Mouse (Mus musculus) embryonic fibroblast, embryonic 13.5 days (primary cell): Measurements from ENCODE around the gene Relb. TPM values are rescaled to one million over a fixed set of nuclear protein-coding genes. Genes with fewer than 3 reads are reported as not detected.
"Not testable (repeated sequence)": the region's sequence is repeated elsewhere in the genome, so short reads cannot be mapped to it uniquely, and the experiment has no call there.

Experiments used
- H3K27ac ChIP-seq: 2 replicates; pipeline ENCODE4 v1.5.1; 2012; ENCODE audit warnings: low read length, control low read depth, inconsistent platforms; ENCODE audit not compliant: insufficient read depth
- H3K4me1 ChIP-seq: 2 replicates; pipeline ENCODE4 v1.6.1; 2011; ENCODE audit warnings: low read length; ENCODE audit not compliant: control insufficient read depth, insufficient read depth
- H3K4me3 ChIP-seq: 2 replicates; pipeline ENCODE4 v1.5.1; 2011; ENCODE audit warnings: mild to moderate bottlenecking, control low read depth, low read length; ENCODE audit not compliant: insufficient read depth
- CTCF ChIP-seq: IDR thresholded peaks from 2 replicates; pipeline ENCODE4 v1.5.1; 2011; ENCODE audit warnings: mild to moderate bottlenecking, control low read depth, low read length, moderate library complexity, borderline replicate concordance; ENCODE audit not compliant: insufficient read depth
- POLR2A ChIP-seq: IDR thresholded peaks from 2 replicates; pipeline ENCODE4 v1.6.1; 2011; ENCODE audit warnings: low read depth, mild to moderate bottlenecking, control low read depth, low read length, moderate library complexity
- polyA plus RNA-seq: library from polyadenylated mRNA; stranded (reverse); fragments of >200 nt; gene quantifications from 2 replicates; pipeline ENCODE4 v1.2.4, GENCODE M21; 2011; ENCODE audit warnings: low read depth; ENCODE audit not compliant: missing spikeins, insufficient read length

The Relb gene
- polyA plus RNA-seq, 1 experiment, result 15.4 TPM

DNA sequence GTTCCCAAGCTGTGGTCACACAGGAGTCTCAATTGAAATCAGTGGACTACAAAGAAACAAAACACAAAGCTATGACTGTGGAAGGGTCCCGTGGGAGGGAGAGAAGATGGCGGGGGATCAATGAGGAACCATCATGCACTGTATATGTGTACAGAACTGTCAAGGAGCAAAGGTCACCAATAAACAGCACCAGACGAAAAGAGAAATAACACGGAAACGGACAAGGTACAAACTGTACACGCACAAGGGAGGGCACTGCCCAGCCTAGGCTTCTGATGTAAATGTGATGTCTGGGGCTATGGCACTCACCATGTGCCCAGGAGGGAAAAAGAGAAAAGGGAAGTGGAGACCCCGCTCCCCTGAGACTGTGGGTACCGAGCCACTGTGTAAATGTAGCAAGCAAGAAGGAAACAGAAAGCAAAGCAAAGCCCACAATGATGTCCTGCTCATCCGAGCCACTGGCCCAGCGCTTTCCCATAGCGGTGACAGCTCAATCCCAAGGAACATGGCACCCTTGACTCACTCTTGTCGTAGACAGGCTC lies 14.1 kb downstream of the Relb start:
- H3K4me1 ChIP-seq, result no peaks in the 10 kb centered on the region
- H3K27ac ChIP-seq, result no peak overlapping the region
- TF ChIP-seq CTCF, result no peak
- TF ChIP-seq POLR2A, result no peak
- no peak overlapping the region for H3K4me3 ChIP-seq

DNA sequence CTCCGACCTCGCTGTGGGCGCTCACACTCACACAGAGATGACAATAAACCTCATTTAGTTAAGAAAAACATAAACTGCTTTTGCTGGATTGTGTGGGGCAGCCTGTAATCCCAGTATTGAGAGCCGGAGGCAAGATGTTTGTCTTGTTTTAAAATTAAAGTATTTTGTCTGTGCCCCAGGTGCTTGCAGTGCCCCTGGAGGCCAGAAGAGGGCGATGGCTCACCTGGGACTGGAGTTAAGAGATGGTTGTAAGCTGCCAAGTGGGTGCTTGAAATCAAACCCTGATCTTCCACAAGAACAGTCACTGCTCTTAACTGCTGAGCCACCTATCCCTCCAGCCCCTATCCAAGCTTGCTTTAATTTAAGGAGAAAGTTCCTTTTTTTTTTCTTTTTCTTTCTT lies 18.3 kb downstream of the Relb start:
- Histone ChIP-seq H3K4me3 (no peak overlapping the region), H3K27ac (no peak overlapping the region), H3K4me1 (no peaks in the 10 kb centered on the region)
- TF ChIP-seq CTCF, result no peak
- TF ChIP-seq POLR2A, result no peak

DNA sequence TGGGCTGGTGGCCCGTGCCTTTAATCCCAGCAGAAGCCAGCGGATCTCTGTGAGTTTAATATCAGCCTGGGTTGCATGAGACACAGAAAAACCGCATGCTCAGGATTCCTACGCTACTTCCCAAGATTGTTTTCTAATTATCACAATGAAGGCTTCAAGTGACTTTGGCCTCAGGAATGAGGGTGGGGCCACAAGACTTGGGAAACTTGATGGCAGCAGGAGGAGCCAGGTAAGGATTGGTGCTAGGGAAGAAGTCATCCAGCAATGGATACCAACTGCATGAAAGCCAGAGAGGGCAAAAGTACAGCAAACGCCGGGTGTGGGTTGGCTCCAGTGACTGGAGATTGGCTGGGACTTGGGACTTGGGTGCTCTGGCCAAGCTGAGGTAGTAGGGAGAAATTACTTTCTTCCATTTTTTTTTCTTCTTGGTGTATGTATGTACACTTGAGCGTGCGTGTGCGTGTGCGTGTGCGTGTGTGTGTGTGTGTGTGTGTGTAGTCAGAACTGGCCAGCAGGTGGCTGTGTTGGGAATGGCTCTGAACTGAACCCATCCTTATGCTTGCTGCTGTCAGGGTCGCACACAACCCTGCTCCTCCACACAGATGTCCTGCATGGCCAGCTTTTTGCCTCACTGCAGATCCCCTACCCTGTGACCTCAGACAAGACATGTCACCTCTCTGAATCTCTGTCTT lies 19.5 kb downstream of the Relb start:
- Histone ChIP-seq H3K4me1 (no peaks in the 10 kb centered on the region), H3K4me3 (no peak overlapping the region), H3K27ac (peak overlapping the region; percentile 23; the same call in 1 of the 2 replicates)
- TF ChIP-seq POLR2A (no peak), CTCF (peak; percentile 32; the same call in 1 of the 2 replicates)

DNA sequence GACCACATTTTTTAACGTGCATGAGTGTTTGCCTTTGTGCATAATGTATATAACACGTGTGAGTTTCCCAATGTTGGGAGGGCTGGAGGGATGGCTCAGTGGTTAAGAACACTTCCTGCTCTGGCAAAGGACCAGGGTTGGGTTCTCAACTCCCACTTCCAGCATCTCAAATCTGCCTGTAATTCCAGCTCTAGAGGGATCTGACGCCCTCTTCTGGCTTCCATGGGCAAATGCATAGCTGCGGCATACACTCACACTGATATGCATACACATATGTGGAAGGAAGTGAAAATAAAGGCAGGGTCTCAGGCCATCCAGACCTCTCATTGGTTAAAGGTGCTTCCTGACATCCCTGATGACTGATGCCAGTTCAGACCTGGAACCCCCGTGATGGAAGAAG lies 21.9 kb downstream of the Relb start:
- TF ChIP-seq CTCF (no peak), POLR2A (no peak)
- no peak overlapping the region for H3K27ac ChIP-seq
- H3K4me3 ChIP-seq, result no peak overlapping the region
- 0 out of 2 replicates have a peak, but pooled peaks cover 5% of the 10 kb centered on the region for H3K4me1 ChIP-seq

DNA sequence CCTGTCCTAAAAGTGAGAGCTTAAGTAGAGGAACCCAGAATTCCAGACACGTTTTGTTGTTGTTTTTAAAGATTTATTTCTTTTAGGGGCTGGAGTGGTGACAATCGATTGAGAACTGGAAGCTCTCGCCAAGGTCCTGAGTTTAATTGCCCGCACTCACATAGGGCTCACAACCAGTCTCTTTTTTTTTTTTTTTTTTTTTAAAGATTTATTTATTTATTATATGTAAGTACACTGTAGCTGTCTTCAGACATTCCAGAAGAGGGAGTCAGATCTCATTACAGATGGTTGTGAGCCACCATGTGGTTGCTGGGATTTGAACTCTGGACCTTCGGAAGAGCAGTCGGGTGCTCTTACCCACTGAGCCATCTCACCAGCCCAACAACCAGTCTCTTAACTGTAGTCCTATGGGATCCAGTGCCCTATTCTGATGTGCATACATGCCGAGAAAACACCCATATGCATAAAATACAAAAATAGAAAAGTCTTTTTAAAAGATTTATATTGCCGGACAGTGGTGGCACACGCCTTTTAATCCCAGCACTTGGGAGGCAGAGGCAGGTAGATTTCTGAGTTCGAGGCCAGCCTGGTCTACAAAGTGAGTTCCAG lies 24.5 kb downstream of the Relb start:
- H3K4me3 ChIP-seq, H3K27ac ChIP-seq, H3K4me1 ChIP-seq: not testable (repeated sequence)

DNA sequence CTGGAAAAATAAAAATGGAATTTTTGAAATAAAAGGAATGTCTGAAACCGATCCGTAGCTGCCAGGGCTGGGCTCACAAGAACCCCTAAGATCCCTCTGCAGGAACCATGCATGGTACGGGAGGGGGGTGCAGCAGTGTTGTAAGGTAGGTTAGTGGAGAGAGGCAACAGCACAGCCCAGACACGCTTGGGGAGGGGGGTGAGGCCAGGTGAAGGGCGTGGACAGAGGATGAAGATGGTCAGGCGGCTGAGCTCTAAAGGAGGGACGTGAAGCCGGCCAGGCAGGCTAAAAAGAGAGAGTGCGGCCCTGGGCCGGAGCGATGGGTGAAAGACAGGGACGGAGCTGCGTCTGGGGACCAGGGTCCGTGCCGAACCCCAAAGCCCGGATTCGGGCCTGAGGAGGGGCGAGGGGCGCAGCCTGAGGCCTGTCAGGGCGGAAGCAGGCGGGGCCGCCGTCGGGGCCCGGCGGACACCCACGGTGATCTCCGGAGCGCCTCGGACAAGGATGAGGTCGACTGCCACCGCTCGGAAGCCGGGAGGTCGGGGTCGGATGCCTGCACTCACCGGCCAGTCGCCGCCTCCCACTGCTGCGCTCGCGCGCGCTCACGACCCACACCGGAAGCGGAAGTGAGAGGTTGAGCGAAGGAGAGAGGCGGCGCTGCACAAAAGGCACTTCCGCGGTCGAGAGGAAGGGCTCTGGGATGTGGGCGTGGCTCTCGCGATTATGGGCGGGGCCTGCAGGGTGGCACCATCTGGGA lies 25.2 kb downstream of the Relb start, which contains the start of gene Clasrp:
Gene Clasrp (minus strand): TSS at position 638 of the 757 bp plus-strand sequence.
- Histone ChIP-seq H3K4me3 (peak within 1 kb of the TSS; percentile 84), H3K4me1 (peaks cover 8% of the 10 kb centered on the region; the same call in 1 of the 2 replicates), H3K27ac (peak within 1 kb of the TSS; percentile 61)
- no peak for TF ChIP-seq CTCF
- TF ChIP-seq POLR2A, result peak; percentile 85

DNA sequence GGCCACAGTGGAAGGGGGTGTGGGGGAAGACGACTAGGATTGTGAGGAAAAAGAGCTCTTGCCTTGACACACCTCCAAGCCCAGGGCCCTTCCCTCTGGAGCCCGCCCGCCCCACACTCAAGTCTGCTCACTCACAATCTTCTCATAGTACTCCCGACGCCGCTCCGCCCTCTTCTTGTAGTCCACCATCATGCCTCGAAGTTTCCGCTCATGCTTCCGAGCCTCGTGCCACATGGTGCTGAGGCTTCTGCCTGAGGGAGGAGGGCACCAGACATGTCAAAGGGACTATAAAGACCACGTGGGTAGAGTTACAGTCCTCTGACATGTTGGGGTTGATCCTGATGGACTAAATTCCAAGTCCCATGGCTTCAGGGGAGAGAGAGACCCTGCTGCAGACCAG lies 26.2 kb downstream of the Relb start:
- TF ChIP-seq POLR2A, result no peak
- TF ChIP-seq CTCF, result no peak
- peaks cover 8% of the 10 kb centered on the region; the same call in 1 of the 2 replicates for H3K4me1 ChIP-seq
- no peak overlapping the region for H3K27ac ChIP-seq
- H3K4me3 ChIP-seq, result peak overlapping the region; percentile 84

DNA sequence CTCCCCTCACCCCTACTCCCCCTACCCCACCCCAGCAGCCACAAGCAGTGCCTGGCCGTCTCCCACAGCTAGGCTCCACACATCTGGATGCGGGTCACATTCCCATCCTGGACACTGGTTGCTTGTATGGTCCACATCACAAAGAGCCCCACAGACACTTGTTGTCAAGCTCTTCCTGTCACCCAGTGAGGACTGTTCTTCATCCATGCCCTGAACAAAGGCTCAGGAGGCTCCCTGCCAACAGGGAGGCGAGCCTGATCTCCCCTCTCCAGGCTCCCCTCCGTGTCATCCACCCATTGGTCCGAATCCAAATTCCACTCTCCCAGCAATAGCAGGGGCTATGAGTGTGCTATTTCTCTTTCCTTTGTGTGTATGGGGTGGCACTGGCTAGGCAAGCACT lies 28.7 kb downstream of the Relb start:
- Histone ChIP-seq H3K4me1 (peaks cover 8% of the 10 kb centered on the region; the same call in 1 of the 2 replicates), H3K4me3 (no peak overlapping the region), H3K27ac (no peak overlapping the region)
- no peak for TF ChIP-seq POLR2A

DNA sequence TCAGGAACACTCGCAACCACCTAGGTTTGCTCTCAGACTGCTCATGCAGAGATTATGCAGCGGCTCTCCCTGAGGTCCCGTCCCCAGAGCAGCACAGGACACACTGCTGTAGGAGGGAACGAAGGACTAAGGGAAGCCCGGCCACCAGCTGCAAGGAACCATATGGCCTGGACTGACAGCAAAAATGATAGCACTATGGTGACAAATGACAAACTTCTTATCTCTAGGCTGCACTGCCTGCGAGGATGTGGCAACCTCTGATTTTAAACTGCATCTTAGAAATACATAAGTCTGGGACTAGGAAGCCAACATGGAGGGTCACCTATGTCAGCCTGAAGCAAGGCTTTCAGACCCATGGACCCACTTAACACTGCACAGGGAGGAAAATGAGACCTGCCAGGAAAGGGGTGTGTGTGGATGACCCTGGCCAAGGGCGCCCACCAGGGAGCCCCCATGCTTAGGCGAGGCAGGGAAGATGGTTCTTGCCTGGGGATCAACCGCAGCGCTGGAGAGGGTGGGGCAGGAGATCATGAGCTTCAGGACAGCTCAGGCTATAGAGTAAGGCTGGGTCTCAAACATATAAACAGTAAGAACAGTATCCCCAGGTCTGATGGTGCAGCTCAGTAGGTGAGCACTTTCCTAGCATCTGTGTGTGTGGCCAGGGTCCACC lies 36.0 kb downstream of the Relb start:
- TF ChIP-seq POLR2A (no peak), CTCF (no peak)
- no peaks in the 10 kb centered on the region for H3K4me1 ChIP-seq
- no peak overlapping the region for H3K4me3 ChIP-seq
- no peak overlapping the region for H3K27ac ChIP-seq
